Mouse (Mus musculus) macrophage (primary cell): ENCODE data around the gene Mrps6. TPM values are rescaled to one million over a fixed set of nuclear protein-coding genes. Genes with fewer than 3 reads are reported as not detected.

Experiments
- H3K27ac ChIP-seq: fragments of 350-480 bp; formaldehyde crosslinking; 2 replicates; pipeline ENCODE4 v1.9.0; 2021
- H3K36me3 ChIP-seq: fragments of 350-480 bp; formaldehyde crosslinking; 2 replicates; pipeline ENCODE4 v1.9.0; 2021; ENCODE audit errors: inconsistent target
- H3K4me3 ChIP-seq: fragments of 350-480 bp; formaldehyde crosslinking; 2 replicates; pipeline ENCODE4 v1.9.0; 2021; ENCODE audit errors: inconsistent target
- H3K79me2 ChIP-seq: fragments of 350-480 bp; formaldehyde crosslinking; 2 replicates; pipeline ENCODE4 v1.9.0; 2021; ENCODE audit errors: inconsistent target
- WGBS: methylation state at CpG from one replicate; pipeline ENCODE4 v1.1.7; 2026; ENCODE audit warnings: inconsistent platforms; ENCODE audit not compliant: missing documents; 5-methylcytosine and 5-hydroxymethylcytosine counted together
- polyA plus RNA-seq: library from polyadenylated mRNA; stranded (reverse); fragments of 250-400 nt; gene quantifications from 3 replicates; pipeline ENCODE4 v1.2.4, GENCODE M21; 2018; ENCODE audit warnings: inconsistent platforms

The Mrps6 gene
- polyA plus RNA-seq, 1 experiment from 2014 or later, result 18.9 TPM

- WGBS, result 96% methylated on average over 7 of the region's 7 CpGs
- Histone ChIP-seq H3K36me3 (no peaks in the 10 kb centered on the region), H3K27ac (no peak overlapping the region), H3K4me3 (no peak overlapping the region), H3K79me2 (no peaks in the 10 kb centered on the region)
Observed at GRCm38 (mm10) chr16:92051777-92052310, 6.2 kb upstream of the Mrps6 start.

DNA sequence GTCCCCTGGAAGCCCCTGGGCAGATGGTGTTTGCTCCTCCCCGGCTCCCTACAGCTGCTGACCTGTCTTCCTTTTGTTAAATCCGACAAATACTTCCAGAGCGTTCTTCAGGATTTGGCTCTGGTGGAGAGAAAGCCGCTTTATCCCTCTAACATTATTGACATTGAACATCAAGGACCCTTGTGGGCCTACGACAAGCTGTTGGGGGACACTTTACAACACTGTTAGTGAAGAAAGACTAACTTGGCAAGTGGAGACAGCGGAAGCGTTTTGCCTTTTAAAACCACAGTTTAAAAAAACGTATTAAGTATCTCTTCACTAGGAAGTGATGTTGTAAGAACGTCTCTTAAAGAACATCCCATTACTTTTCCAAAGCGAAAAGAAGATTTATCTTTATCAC lies 5.5 kb upstream of the Mrps6 start:
- H3K79me2 ChIP-seq, result no peaks in the 10 kb centered on the region
- H3K4me3 ChIP-seq, result no peak overlapping the region
- 85% methylated on average over 10 of the region's 10 CpGs for WGBS
- H3K36me3 ChIP-seq, result no peaks in the 10 kb centered on the region
- no peak overlapping the region for H3K27ac ChIP-seq

DNA sequence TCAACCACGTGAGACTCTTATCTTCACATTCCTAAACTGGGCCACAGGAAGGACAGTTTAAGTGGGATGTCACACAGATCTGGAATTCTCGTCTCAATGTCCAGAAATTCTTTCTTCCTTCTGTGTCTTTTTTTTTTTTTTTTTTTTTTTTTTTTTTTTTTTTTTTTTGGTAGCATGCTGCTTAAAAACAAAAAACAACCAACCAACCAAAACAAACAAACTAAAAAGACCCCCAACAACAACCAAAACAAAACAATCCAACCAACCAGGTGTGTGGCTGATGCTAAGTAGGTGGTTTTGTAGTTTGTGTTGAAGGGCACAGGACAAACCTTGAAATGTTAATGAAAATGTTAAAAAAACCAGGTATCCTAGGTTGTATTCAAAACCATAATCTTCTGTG lies 1.4 kb upstream of the Mrps6 start:
- no peak overlapping the region for H3K27ac ChIP-seq
- WGBS, result 100% methylated on average over 1 of the region's 2 CpGs
- H3K36me3 ChIP-seq, result no peaks in the 10 kb centered on the region
- no peak overlapping the region for H3K4me3 ChIP-seq
- peaks cover 7% of the 10 kb centered on the region for H3K79me2 ChIP-seq

- Histone ChIP-seq H3K4me3 (peak overlapping the region; percentile 40), H3K79me2 (peaks cover 14% of the 10 kb centered on the region), H3K27ac (no peak overlapping the region), H3K36me3 (no peaks in the 10 kb centered on the region)
- WGBS, result 15% methylated on average over 11 of the region's 11 CpGs
Observed at GRCm38 (mm10) chr16:92057456-92057851, 616 bp upstream of the Mrps6 start.

DNA sequence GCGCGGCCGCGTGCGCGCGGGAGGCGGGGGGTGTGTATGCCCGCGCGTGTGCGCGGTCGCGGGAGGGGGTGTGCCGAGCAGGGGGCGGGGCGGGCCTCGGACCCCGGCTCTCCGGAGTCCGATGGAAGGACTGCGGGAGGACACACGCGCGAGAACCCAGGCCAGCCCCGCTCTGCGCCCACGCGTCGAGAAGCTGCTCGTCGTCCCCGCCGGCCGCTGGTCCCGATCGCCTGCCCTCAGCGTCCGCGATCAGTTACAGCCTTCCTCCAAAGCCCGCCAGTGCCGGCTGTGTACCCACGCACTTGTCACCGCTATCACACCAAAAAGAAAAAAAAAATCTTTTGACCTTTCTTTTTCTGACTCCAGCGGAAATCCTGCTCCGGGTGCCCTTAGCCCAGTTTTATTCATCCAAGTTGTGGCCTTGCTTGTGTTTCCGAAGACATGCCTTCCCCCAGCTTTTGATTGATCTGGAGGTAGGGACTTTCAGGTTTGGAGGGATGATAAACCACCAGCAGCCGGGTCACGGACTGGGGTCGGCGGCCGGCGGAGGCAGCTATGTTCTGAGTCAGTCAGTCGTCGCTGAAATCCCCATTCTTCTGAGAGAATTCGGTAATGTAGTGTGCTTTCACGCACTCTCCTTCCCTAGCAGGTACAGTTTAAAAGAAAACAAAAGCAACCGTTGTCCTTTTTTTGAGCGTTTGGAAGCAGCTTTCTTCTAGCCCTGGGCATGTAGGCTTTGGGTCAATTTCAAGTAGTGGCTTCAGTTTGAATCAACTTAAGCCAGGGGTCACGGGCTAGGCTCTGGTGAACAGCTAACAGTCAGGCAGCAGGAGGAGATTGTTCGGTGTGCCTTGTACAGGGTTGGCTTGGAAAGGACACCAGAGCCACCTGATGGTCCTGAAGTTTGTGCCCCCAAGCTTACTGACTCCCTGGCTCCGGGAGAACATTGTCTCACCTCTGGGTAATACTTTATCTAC lies 862 bp downstream of the Mrps6 start:
- Histone ChIP-seq H3K4me3 (peak overlapping the region; percentile 29), H3K79me2 (peaks cover 26% of the 10 kb centered on the region), H3K27ac (no peak overlapping the region), H3K36me3 (no peaks in the 10 kb centered on the region)
- WGBS, result 9% methylated on average over 55 of the region's 63 CpGs

- no peak overlapping the region for H3K27ac ChIP-seq
- no peak overlapping the region for H3K4me3 ChIP-seq
- H3K79me2 ChIP-seq, result peaks cover 31% of the 10 kb centered on the region
- 94% methylated on average over 3 of the region's 3 CpGs for WGBS
- no peaks in the 10 kb centered on the region for H3K36me3 ChIP-seq
Observed at GRCm38 (mm10) chr16:92060213-92060612, 2.1 kb downstream of the Mrps6 start.

- Histone ChIP-seq H3K36me3 (peaks cover 2% of the 10 kb centered on the region), H3K79me2 (peaks cover 31% of the 10 kb centered on the region), H3K4me3 (no peak overlapping the region), H3K27ac (no peak overlapping the region)
- 96% methylated on average over 7 of the region's 7 CpGs for WGBS
Observed at GRCm38 (mm10) chr16:92061586-92061985, 3.5 kb downstream of the Mrps6 start.

GRCm38 (mm10) chr16:92062832-92063231 lies 4.8 kb downstream of the Mrps6 start:
- Histone ChIP-seq H3K27ac (no peak overlapping the region), H3K4me3 (no peak overlapping the region), H3K79me2 (peaks cover 31% of the 10 kb centered on the region), H3K36me3 (peaks cover 8% of the 10 kb centered on the region)
- 100% methylated on average over 1 of the region's 1 CpGs for WGBS

- no peak overlapping the region for H3K27ac ChIP-seq
- 96% methylated on average over 2 of the region's 2 CpGs for WGBS
- peaks cover 8% of the 10 kb centered on the region for H3K36me3 ChIP-seq
- H3K79me2 ChIP-seq, result peaks cover 31% of the 10 kb centered on the region
- no peak overlapping the region for H3K4me3 ChIP-seq
Observed at GRCm38 (mm10) chr16:92064801-92065200, 6.7 kb downstream of the Mrps6 start.

DNA sequence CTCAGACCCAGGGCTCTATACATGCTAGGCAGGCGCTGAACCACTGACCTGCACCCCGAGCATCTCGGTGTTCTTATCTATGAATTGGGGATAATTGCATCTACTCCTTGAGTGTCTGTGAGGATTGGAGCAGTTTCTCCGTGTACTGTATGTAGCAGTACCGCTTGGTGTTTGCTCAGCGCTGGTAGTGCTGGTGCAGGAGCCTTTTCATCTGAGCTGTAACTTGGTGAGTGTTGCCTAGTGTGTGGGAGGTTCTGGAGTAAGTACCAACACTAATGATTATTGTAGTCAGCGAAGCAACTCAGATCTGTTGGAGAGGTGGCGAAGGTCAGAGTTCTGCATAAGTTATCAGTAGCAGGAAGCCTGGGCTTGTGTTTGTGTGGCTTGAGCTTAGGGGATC lies 12.3 kb downstream of the Mrps6 start:
- Histone ChIP-seq H3K79me2 (no peaks in the 10 kb centered on the region), H3K27ac (no peak overlapping the region), H3K36me3 (peaks cover 8% of the 10 kb centered on the region), H3K4me3 (no peak overlapping the region)
- WGBS, result 94% methylated on average over 8 of the region's 8 CpGs

DNA sequence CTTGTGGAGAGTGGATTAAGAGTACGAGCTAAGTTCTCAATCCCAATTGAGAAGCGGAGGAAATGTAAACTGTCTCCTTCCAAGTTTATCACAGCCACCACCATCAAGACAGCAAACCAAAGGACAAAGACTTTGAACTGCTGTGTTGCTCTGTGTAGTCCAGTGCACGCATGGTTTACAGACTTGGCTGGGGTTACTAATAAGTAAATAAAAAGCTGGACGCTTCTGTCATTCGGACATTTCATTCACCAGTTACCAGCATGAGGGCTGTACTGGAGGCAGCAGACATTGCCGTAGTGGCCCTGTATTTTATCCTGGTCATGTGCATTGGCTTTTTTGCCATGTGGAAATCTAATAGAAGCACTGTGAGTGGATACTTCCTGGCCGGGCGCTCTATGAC lies 18.7 kb downstream of the Mrps6 start:
- WGBS, result 99% methylated on average over 8 of the region's 8 CpGs
- no peaks in the 10 kb centered on the region for H3K36me3 ChIP-seq
- H3K27ac ChIP-seq, result no peak overlapping the region

GRCm38 (mm10) chr16:92083771-92084453 lies 25.8 kb downstream of the Mrps6 start:
- no peak overlapping the region for H3K4me3 ChIP-seq
- H3K36me3 ChIP-seq, result no peaks in the 10 kb centered on the region
- H3K27ac ChIP-seq, result no peak overlapping the region
- no peaks in the 10 kb centered on the region; the same call in 1 of the 2 replicates for H3K79me2 ChIP-seq
- 97% methylated on average over 9 of the region's 10 CpGs for WGBS

More for the DNA sequence above, 18.7 kb downstream of the Mrps6 start:
- Histone ChIP-seq H3K79me2 (no peaks in the 10 kb centered on the region; the same call in 1 of the 2 replicates), H3K4me3 (no peak overlapping the region)

DNA sequence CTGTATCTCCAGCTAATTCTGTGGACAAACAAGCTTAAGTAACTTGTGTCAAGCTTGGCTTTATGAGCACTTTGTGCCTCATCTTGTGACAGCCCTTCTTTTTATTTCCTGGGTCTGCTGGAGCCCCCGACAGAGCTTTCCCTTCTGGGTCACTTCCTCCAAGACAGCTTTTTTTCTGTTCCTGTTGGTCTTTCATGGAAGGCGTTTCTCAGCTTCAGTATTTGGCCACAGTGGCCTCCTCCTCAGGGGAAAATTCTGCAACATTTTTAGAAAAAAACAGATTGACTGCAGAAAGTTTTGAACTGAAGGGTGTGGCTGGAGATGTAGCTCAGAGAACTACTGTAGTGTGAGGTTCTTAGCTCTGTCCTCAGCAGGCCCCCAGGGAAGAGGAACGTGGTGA lies 31.2 kb downstream of the Mrps6 start:
- no peaks in the 10 kb centered on the region for H3K79me2 ChIP-seq
- no peak overlapping the region for H3K4me3 ChIP-seq
- H3K27ac ChIP-seq, result no peak overlapping the region
- 30% methylated on average over 3 of the region's 3 CpGs for WGBS
- H3K36me3 ChIP-seq, result no peaks in the 10 kb centered on the region

GRCm38 (mm10) chr16:92091876-92092275 lies 33.8 kb downstream of the Mrps6 start:
- Histone ChIP-seq H3K36me3 (no peaks in the 10 kb centered on the region), H3K4me3 (no peak overlapping the region), H3K79me2 (no peaks in the 10 kb centered on the region), H3K27ac (no peak overlapping the region)
- WGBS, result 93% methylated on average over 5 of the region's 5 CpGs
